Mouse (Mus musculus): ENCODE results near the gene Tnfsf13b. TPM values are rescaled to one million over a fixed set of nuclear protein-coding genes. Genes with fewer than 3 reads are reported as not detected.

Tnfsf13b gene
- polyA plus RNA-seq, 1 experiment from 2014 or later = 0.23 TPM

GRCm38 (mm10) chr8:10053571-10053990 is 47.3 kb downstream of the Tnfsf13b start:
- Histone ChIP-seq H3K27me3 (no peaks in the 10 kb centered on the region), H3K4me3 (no peak overlapping the region), H3K9ac (replicated peaks) (no peak overlapping the region), H3K9me3 (no peaks in the 10 kb centered on the region), H3K4me1 (peaks cover 4% of the 10 kb centered on the region), H3K36me3 (no peaks in the 10 kb centered on the region), H3K27ac (replicated peaks) (peak overlapping the region; percentile 71), H3K4me2 (replicated peaks) (no peak overlapping the region)
- peak; percentile 84 for ATAC-seq (replicated peaks)
- 17% methylated on average over 3 of the region's 3 CpGs for WGBS

- H3K27ac ChIP-seq (replicated peaks) = no peak overlapping the region
- ATAC-seq (replicated peaks) = no peak
- no peaks in the 10 kb centered on the region for H3K36me3 ChIP-seq
- 26% methylated on average over 1 of the region's 1 CpGs for WGBS
- no peak overlapping the region for H3K4me3 ChIP-seq
- H3K9me3 ChIP-seq = no peaks in the 10 kb centered on the region
- H3K4me2 ChIP-seq (replicated peaks) = no peak overlapping the region
- no peaks in the 10 kb centered on the region for H3K27me3 ChIP-seq
- no peaks in the 10 kb centered on the region for H3K4me1 ChIP-seq
- no peak overlapping the region for H3K9ac ChIP-seq (replicated peaks)
Observed at GRCm38 (mm10) chr8:10061001-10061400, 54.7 kb downstream of the Tnfsf13b start.

- H3K9ac ChIP-seq (replicated peaks) = no peak overlapping the region
- no peaks in the 10 kb centered on the region for H3K9me3 ChIP-seq
- H3K4me3 ChIP-seq = no peak overlapping the region
- H3K4me1 ChIP-seq = no peaks in the 10 kb centered on the region
- H3K27me3 ChIP-seq = no peaks in the 10 kb centered on the region
- no peaks in the 10 kb centered on the region for H3K36me3 ChIP-seq
- H3K27ac ChIP-seq (replicated peaks) = no peak overlapping the region
- ATAC-seq (replicated peaks) = no peak
- 81% methylated on average over 11 of the region's 11 CpGs for WGBS
- no peak overlapping the region for H3K4me2 ChIP-seq (replicated peaks)
Observed at GRCm38 (mm10) chr8:10066906-10067305, 60.6 kb downstream of the Tnfsf13b start.

- H3K27me3 ChIP-seq = no peaks in the 10 kb centered on the region
- H3K4me2 ChIP-seq (replicated peaks) = no peak overlapping the region
- no peak overlapping the region for H3K4me3 ChIP-seq
- no peaks in the 10 kb centered on the region for H3K4me1 ChIP-seq
- no peak overlapping the region for H3K9ac ChIP-seq (replicated peaks)
- H3K27ac ChIP-seq (replicated peaks) = no peak overlapping the region
- WGBS = 85% methylated on average over 7 of the region's 7 CpGs
- H3K9me3 ChIP-seq = no peaks in the 10 kb centered on the region
- no peaks in the 10 kb centered on the region for H3K36me3 ChIP-seq
- no peak for ATAC-seq (replicated peaks)
Observed at GRCm38 (mm10) chr8:10067775-10068174, 61.5 kb downstream of the Tnfsf13b start.

- Histone ChIP-seq H3K27ac (replicated peaks) (no peak overlapping the region), H3K4me1 (no peaks in the 10 kb centered on the region), H3K9ac (replicated peaks) (no peak overlapping the region), H3K4me2 (replicated peaks) (no peak overlapping the region), H3K9me3 (no peaks in the 10 kb centered on the region), H3K4me3 (no peak overlapping the region), H3K36me3 (no peaks in the 10 kb centered on the region), H3K27me3 (no peaks in the 10 kb centered on the region)
- 94% methylated on average over 2 of the region's 2 CpGs for WGBS
- no peak for ATAC-seq (replicated peaks)
Observed at GRCm38 (mm10) chr8:10072347-10072746, 66.1 kb downstream of the Tnfsf13b start.

Other genes with a start within 250 kb of the Tnfsf13b start
- gene Fam155a, start 235.3 kb upstream of the Tnfsf13b start, polyA plus RNA-seq (2015; fragmentation: Nextera tagmentation; extraction: Ambion mirVana) = 17.1 and 18.9 TPM in 2 replicates
- not detected in 2 replicates for gene Gm10217, start 142.2 kb upstream of the Tnfsf13b start, polyA plus RNA-seq (2015; fragmentation: Nextera tagmentation; extraction: Ambion mirVana)
- gene Lig4, start 28.8 kb upstream of the Tnfsf13b start, polyA plus RNA-seq (2015; fragmentation: Nextera tagmentation; extraction: Ambion mirVana) = 10.4 and 11.9 TPM in 2 replicates
- 15.7 and 16.7 TPM in 2 replicates for gene Abhd13, start 28.8 kb upstream of the Tnfsf13b start, polyA plus RNA-seq (2015; fragmentation: Nextera tagmentation; extraction: Ambion mirVana)
- 3.8 and 4.1 TPM in 2 replicates for gene Myo16, start 147.4 kb downstream of the Tnfsf13b start, polyA plus RNA-seq (2015; fragmentation: Nextera tagmentation; extraction: Ambion mirVana)